Mouse (Mus musculus): ENCODE measurements around the gene Gm20388.

- TF ChIP-seq POLR2A (IDR thresholded peaks at IDR 0.05; ENCODE audit: borderline replicate concordance, control insufficient read depth, low read depth, low read length) (no peak), CTCF (IDR thresholded peaks at IDR 0.05; ENCODE audit: control insufficient read depth, insufficient read depth, low read length) (no peak)
Measured at GRCm38 (mm10) chr8:121749501-121749900, 1838.9 kb downstream of the Gm20388 start.

All from bone marrow, adult 2 months (tissue).